ENCODE assay signal across 16 mouse cellular contexts in the genomic region with DNA sequence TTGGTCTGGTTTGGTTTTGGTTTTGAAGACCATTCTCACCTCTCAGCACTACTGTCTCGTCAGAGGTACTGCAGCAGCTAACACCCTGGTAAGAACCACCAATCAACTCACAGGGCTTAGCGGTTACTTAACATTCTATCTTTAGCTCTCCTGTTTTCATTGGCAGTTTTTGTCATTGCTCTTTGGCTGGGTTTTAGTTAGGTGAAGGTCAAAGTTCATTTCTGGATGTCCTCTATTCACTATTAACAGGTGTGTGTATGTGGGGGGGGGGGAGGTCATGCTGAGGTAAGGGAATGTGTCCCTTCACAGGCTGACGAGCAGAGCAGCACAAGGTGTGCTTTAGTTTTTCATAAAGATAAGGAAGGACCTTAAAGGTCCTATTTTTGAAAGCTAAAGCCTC.
DNase-seq lines count a peak whose midpoint lies in the region; ATAC-seq and TF ChIP-seq lines count a peak whose summit lies in the region.
"Had no signal": no experiment of that assay in that cellular context is flagged by ENCODE, and none has a peak within 500 bp of the region (broad histone marks: within the 10 kb centered on the region; RNA-seq: fewer than 3 reads in every experiment).

No protein-coding gene starts in this region.

- H3K9ac ChIP-seq in heart, adult 2 months (ENCODE audit: low read depth, low read length) = no peak overlapping the region; the same call in none of the 2 replicates
- H3K9ac ChIP-seq in kidney, embryonic 15.5 days = no peak overlapping the region
- H3K9ac ChIP-seq: hindbrain, embryonic 13.5 days; intestine, embryonic 15.5 days; neural tube, embryonic 12.5 days had no signal

- H3K27ac ChIP-seq in heart, adult 2 months = peak overlapping the region; percentile 67
- no peak overlapping the region for H3K27ac ChIP-seq in kidney, embryonic 15.5 days
- H3K27ac ChIP-seq: forebrain, embryonic 10.5 days; hindbrain, embryonic 13.5 days; intestine, embryonic 15.5 days; neural tube, embryonic 12.5 days had no signal

- WGBS in heart, adult 2 months = 54% methylated on average over 3 of the region's 3 CpGs
- 75% methylated on average over 3 of the region's 3 CpGs for WGBS in kidney, embryonic 15.5 days

- no peak overlapping the region for H3K4me3 ChIP-seq in heart, adult 2 months
- H3K4me3 ChIP-seq in kidney, embryonic 15.5 days (replicated peaks) = no peak overlapping the region
- H3K4me3 ChIP-seq: forebrain, embryonic 10.5 days; hindbrain, embryonic 13.5 days; intestine, embryonic 15.5 days; neural tube, embryonic 12.5 days had no signal

- TF ChIP-seq EP300 in heart, adult 2 months (IDR thresholded peaks at IDR 0.05; ENCODE audit: insufficient read depth, low read depth, low read length) = no peak

- no peaks in the 10 kb centered on the region for H3K79me2 ChIP-seq in heart, adult 2 months (replicated peaks; ENCODE audit: control insufficient read depth, insufficient read depth, low read length)

- no peaks in the 10 kb centered on the region for H3K9me3 ChIP-seq in kidney, embryonic 15.5 days (replicated peaks)
- H3K9me3 ChIP-seq: forebrain, embryonic 10.5 days; hindbrain, embryonic 13.5 days; intestine, embryonic 15.5 days; neural tube, embryonic 12.5 days had no signal

- peak; percentile 36 for TF ChIP-seq CTCF in heart, adult 2 months (IDR thresholded peaks at IDR 0.05)

- no peak for TF ChIP-seq POLR2A in heart, adult 2 months (IDR thresholded peaks at IDR 0.05; ENCODE audit: insufficient read depth, low read depth, low read length)

- no peak for ATAC-seq in kidney, embryonic 15.5 days (replicated peaks; ENCODE audit: low FRiP score)
- ATAC-seq: intestine, embryonic 15.5 days had no signal

- intact Hi-C loops in heart, adult 2 months (cut with DNase I) = loop anchor here (5.0 kb wide), 1 partner anchor 37 kb away; no protein-coding TSS in a partner anchor
- intact Hi-C loops in heart, postnatal 14 days (cut with DNase I) = loop anchor here (5.0 kb wide), 1 partner anchor 32 kb away; no protein-coding TSS in a partner anchor
- intact Hi-C loops in heart, postnatal 10 days (cut with DNase I) = no loop called here

- DNase-seq in heart, adult 2 months = no peak
- no peak for DNase-seq in heart, postnatal 14 days
- peak; percentile 31 to 75 for DNase-seq in kidney, adult 8-10 months
- peak; percentile 36 to 39 for DNase-seq in heart, postnatal 10 days
- peak; percentile 13 for DNase-seq in skeletal muscle tissue, adult 2 months (ENCODE audit: low read depth, low spot score)
- no peak for DNase-seq in urinary bladder, postnatal 10 days (ENCODE audit: low spot score)
- DNase-seq: adrenal gland, adult 2 months; cerebellum, adult 2 months; gastrocnemius, postnatal 36 days; lung, postnatal 14 days; thymus, adult 2 months had no signal

- H3K4me1 ChIP-seq in heart, adult 2 months (ENCODE audit: control insufficient read depth, insufficient read depth, low read length) = no peaks in the 10 kb centered on the region; the same call in 1 of the 2 replicates
- H3K4me1 ChIP-seq in kidney, embryonic 15.5 days = peaks cover 16% of the 10 kb centered on the region; the same call in 1 of the 2 replicates
- H3K4me1 ChIP-seq: hindbrain, embryonic 13.5 days; intestine, embryonic 15.5 days; neural tube, embryonic 12.5 days had no signal

- H3K36me3 ChIP-seq in heart, adult 2 months (ENCODE audit: control insufficient read depth, insufficient read depth, low read length) = no peaks in the 10 kb centered on the region
- no peaks in the 10 kb centered on the region for H3K36me3 ChIP-seq in kidney, embryonic 15.5 days
- H3K36me3 ChIP-seq: forebrain, embryonic 10.5 days; hindbrain, embryonic 13.5 days; intestine, embryonic 15.5 days; neural tube, embryonic 12.5 days had no signal

- no peaks in the 10 kb centered on the region for H3K27me3 ChIP-seq in heart, adult 2 months (ENCODE audit: control insufficient read depth, insufficient read depth, low read length)
- H3K27me3 ChIP-seq in kidney, embryonic 15.5 days = no peaks in the 10 kb centered on the region
- H3K27me3 ChIP-seq: hindbrain, embryonic 13.5 days; intestine, embryonic 15.5 days; neural tube, embryonic 12.5 days had no signal

- H3K4me2 ChIP-seq in kidney, embryonic 15.5 days = no peak overlapping the region
- H3K4me2 ChIP-seq: hindbrain, embryonic 13.5 days; intestine, embryonic 15.5 days; neural tube, embryonic 12.5 days had no signal

Comparison
In these comparisons a context has a peak if more than half of its experiments do, and no peak if none do; other contexts are left out.
1. DNase-seq: peak in kidney, adult 8-10 months (2 of 2), heart, postnatal 10 days (2 of 2) and skeletal muscle tissue, adult 2 months (single experiment); none in heart, adult 2 months (0 of 2), heart, postnatal 14 days (0 of 2) and urinary bladder, postnatal 10 days (single experiment).